Mouse (Mus musculus) large intestine, adult 2 months (tissue): ENCODE measurements around the gene Cpt1c. TPM values are rescaled to one million over a fixed set of nuclear protein-coding genes. Genes with fewer than 3 reads are reported as not detected.
A peak's percentile ranks its signal among the peaks of the same experiment; 100 is the strongest.
"Not testable (repeated sequence)": the region's sequence is repeated elsewhere in the genome, so short reads cannot be mapped to it uniquely, and the experiment has no call there.

Experiments
- DNase-seq: peaks from one replicate; pipeline ENCODE4 v3.0.0-alpha.2; 2012; ENCODE audit warnings: low read depth, low spot score
- WGBS: fragments of 180-500 bp; shearing (Covaris S2); methylation state at CpG from one replicate; pipeline ENCODE4 v1.1.7; 2018; 5-methylcytosine and 5-hydroxymethylcytosine counted together
- polyA plus RNA-seq: library from polyadenylated mRNA; depleted of rRNA; stranded (reverse); fragments of >200 nt; gene quantifications from 2 replicates; pipeline ENCODE4 v1.2.3, GENCODE M21; 2012; rRNA removed

Cpt1c gene
- polyA plus RNA-seq = 4.2 and 5.9 TPM in 2 replicates

DNA sequence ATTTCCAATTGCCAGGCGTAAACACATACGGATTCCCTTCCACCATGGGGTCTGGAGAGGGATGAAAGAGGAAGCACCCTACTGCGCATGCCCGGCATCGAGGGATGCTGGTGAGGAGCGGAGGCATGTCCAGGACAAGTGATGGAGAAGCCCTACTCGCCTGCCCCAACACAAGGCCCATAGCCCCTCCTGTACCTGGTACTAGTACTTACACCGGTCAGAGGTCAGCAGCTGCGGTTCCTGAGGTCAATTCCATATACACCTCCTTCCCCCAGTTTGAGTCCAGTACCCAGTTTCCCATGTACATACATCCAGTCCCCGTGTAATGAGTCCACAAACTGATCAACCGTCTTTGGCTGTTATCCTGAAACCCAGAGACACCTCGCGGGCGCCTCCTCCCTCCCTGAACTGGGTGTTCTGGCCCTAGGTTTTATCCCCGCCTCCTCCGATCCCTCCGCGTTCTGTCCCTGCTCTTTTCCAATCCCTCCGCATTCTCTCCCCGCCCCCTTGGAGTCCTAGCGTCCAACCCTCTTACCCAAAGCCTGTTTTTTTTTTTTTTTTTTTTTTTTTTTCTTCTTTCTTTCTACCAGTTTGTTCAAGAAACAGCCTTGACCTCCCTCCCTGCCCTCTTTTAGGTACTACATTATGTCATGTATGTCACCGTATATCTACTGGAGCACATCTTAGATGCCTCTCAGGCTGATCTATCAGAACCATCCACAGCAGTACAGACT, at the start of gene Cpt1c:
Cpt1c (minus strand) TSS at position 469 of the 734 bp plus-strand sequence.
- 4% methylated on average over 22 of the region's 22 CpGs for WGBS

DNA sequence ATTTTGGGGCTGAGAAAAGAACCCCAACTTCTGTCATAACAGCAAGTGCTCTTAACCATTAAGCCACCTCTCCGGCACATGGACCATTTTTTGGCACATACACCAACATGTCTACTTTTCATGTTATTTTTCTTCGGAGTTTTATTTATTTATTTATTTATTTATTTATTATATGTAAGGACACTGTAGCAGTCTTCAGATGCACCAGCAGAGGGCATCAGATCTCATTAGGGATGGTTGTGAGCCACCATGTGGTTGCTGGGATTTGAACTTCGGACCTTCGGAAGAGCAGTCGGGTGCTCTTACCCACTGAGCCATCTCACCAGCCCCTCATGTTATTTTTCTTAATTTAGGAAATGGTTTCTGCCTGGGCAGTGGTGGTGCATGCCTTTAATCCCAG, 49.1 kb upstream of the Cpt1c start:
- WGBS = 61% methylated on average over 5 of the region's 5 CpGs
- not testable (repeated sequence) for DNase-seq

More for the DNA sequence above, at the start of gene Cpt1c:
- no peak for DNase-seq

- DNase-seq = no peak
- WGBS = 79% methylated on average over 9 of the region's 9 CpGs
These were observed 45.6 kb upstream of the Cpt1c start for GRCm38 (mm10) chr7:45020225-45020624.

DNA sequence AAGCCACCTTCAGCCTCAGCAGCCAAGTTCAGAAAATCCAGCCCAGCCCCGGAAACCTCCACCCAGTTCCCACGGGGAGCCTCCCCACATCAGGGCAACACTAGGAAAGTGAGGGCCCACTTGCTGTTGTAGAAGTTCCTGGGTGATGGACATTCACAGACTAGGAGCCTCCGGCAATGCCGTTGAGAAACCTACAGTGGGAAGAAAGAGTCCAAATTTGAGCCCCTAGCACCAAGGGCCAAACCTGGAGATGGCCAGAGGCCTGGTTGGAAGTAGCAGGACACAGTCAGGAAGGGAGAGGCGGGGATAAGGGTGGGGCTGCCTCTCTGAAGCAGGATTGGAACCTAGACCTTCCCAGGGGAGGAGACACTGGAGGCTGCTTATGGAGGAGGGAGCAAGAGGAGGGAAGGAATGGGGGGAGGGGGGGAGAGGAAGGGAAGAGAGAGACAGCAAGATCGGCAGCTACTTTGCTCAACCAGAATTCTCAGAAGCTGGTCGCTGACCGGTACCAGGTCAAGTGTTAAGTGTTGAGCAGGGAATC, 44.5 kb upstream of the Cpt1c start:
- no peak for DNase-seq
- WGBS = 25% methylated on average over 8 of the region's 8 CpGs

- peak; percentile 99 for DNase-seq
- WGBS = under 1% methylated on average over 36 of the region's 36 CpGs
These were observed 42.8 kb upstream of the Cpt1c start, which contains the start of gene Rras for GRCm38 (mm10) chr7:45017242-45018061. Rras (plus strand) TSS chr7:45017961.

DNA sequence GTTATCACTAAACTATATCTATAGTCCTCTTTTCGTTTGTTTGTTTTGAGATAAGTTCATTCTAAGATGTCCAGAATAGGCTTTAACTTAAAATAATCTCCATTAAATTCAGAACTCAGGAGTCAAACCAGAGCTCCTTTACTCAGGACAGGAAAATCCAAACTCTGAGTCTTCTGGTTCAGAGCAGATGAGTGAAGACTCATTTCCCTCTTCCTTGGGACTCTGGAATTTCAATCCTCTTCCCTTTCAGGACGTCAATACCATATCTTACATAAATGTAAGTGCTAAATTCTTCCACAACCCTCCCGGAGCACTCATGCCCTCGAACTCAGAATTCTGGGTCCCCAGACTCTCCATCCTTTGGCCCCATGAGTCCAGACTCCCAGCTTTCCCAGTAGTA, 42.1 kb upstream of the Cpt1c start:
- WGBS = under 1% methylated on average over 4 of the region's 4 CpGs
- no peak for DNase-seq

GRCm38 (mm10) chr7:45015957-45016612, 41.4 kb upstream of the Cpt1c start, which contains the start of gene Scaf1:
Scaf1 (minus strand) TSS chr7:45016363.
- peak; percentile 98 for DNase-seq
- WGBS = under 1% methylated on average over 58 of the region's 69 CpGs

GRCm38 (mm10) chr7:45015344-45015956, 40.8 kb upstream of the Cpt1c start:
- under 1% methylated on average over 20 of the region's 20 CpGs for WGBS
- DNase-seq = no peak

DNA sequence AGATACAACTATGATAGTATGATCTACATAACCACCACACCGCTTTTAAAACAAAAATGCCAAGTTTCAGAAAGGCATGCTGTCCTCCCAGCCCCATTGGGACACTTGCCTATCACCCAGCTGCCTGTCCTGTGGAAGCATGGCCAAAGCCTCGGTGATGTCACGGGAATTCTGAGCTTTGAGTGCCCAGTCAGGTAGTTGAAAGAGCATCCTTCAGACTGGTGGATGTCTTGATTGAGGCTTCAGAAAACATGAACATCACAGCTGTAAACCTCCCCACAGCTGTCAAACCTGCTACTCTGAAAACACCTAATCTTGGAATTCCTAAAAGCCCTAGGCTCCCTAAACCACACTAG, 39.4 kb upstream of the Cpt1c start:
- DNase-seq = no peak
- 88% methylated on average over 3 of the region's 3 CpGs for WGBS

- DNase-seq = no peak
- WGBS = 93% methylated on average over 16 of the region's 16 CpGs
These were observed 38.9 kb upstream of the Cpt1c start for GRCm38 (mm10) chr7:45013366-45014095.

- no peak for DNase-seq
- 89% methylated on average over 4 of the region's 4 CpGs for WGBS
These were observed 38.2 kb upstream of the Cpt1c start for GRCm38 (mm10) chr7:45012824-45013223.

DNA sequence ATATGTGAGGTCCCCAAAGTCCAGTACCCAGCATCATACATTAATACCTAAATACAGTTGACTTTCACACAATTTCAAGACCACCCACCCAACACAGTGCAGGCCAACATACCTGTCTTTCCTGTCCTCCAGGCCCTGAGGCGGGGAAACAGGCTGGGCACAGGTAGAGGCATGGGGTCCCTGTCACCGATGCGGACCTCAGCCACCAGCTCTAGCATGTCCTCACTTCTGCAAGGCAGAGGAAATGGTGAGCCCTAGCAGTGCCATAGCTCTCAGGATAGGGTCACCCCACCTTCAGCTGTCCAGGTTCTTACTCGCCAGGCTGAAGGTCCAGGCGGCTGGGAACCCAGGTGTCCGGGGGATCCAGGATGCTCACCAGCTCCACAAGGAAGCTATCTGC, 37.4 kb upstream of the Cpt1c start:
- DNase-seq = no peak
- 98% methylated on average over 6 of the region's 6 CpGs for WGBS

- WGBS = 96% methylated on average over 19 of the region's 19 CpGs
- DNase-seq = no peak
These were observed 33.8 kb upstream of the Cpt1c start for GRCm38 (mm10) chr7:45008411-45008810.

GRCm38 (mm10) chr7:45007846-45008245, 33.2 kb upstream of the Cpt1c start:
- WGBS = 96% methylated on average over 30 of the region's 30 CpGs
- no peak for DNase-seq

DNA sequence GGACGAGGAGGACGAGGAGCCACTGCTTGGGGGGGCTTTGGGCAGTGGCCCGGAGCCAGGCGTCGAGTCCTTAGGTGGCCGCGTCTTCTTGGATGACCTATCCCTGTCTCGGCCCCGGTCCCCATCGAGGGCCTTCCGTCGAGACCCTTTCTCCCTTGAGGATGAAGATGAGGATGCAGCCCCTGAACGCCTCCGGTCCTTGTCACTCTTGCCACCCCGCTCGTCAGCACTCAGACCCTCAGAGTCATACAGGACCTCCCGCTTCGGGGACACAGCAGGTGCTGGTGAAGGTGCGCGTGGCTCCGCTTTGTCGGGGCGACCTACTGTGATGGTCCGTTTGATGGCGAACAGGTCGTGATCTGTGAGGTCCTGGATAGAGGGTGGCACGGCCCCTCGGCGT, 32.5 kb upstream of the Cpt1c start:
- 95% methylated on average over 29 of the region's 29 CpGs for WGBS
- DNase-seq = no peak

- DNase-seq = no peak
- WGBS = 90% methylated on average over 12 of the region's 12 CpGs
These were observed 31.9 kb upstream of the Cpt1c start for GRCm38 (mm10) chr7:45006503-45006902.

DNA sequence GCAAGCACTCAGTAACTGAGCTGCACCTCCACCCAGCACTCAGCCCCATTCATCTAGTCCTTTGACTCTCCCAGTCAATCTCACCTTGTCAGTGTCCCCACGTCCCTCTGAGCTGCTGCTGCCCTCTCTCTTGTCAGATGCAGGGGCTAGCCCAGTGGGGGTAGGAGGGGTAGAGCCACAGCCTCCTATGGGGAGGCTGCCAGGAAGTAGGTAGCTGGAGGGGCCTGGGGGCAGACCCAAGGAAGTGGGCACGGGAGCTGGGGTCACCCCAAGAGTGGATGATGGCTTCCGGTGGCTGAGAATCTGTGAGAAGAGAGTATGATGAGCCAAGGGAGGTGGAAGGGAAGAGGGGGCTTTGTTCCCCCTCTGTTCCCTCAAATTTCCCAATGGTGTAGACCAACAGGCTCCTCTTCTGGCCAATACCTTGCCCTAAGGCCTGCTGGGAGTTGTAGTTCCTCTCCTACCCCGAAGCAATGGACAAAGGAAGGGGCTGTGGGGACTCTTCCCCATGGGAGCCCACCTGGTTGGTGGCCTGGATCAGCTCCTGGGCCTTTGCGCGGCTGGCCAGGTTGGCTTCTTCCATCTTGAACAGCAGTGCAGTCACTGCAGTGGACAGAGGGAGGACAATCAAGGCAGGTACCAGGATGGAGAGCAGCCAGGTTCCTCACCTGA, 30.8 kb upstream of the Cpt1c start:
- WGBS = 89% methylated on average over 6 of the region's 6 CpGs
- no peak for DNase-seq

GRCm38 (mm10) chr7:45004546-45004945, 29.9 kb upstream of the Cpt1c start:
- 56% methylated on average over 3 of the region's 3 CpGs for WGBS
- DNase-seq = no peak
